Mouse (Mus musculus) MEL (cell line): ENCODE results near the gene 3110082I17Rik. TPM values are rescaled to one million over a fixed set of nuclear protein-coding genes. Genes with fewer than 3 reads are reported as not detected.

ENCODE experiments used
- DNase-seq: peaks from one replicate; pipeline ENCODE4 v3.0.0; 2011; ENCODE audit warnings: low read depth, low spot score
- H3K27ac ChIP-seq: 2 replicates; pipeline ENCODE4 v1.5.1; 2012; ENCODE audit warnings: low read depth, mild to moderate bottlenecking, control low read depth, low read length, moderate library complexity; ENCODE audit not compliant: control insufficient read depth
- H3K27me3 ChIP-seq, 2 experiments: fragments of 150-350 bp in 1 of 2; sonication (generic) in 1 of 2; 2 replicates each; pipeline ENCODE4 v1.6.1; 2012; ENCODE audit warnings: low read length in 2 of 2, mild to moderate bottlenecking in 2 of 2, improper control_type of control experiment in 1 of 2, moderate library complexity in 1 of 2; ENCODE audit not compliant: insufficient read depth in 2 of 2, control insufficient read depth in 1 of 2
- H3K36me3 ChIP-seq, 2 experiments: 2 replicates each; pipeline ENCODE4 v1.6.1; 2012 to 2014; ENCODE audit warnings: low read length in 2 of 2, improper control_type of control experiment in 1 of 2, inconsistent platforms in 1 of 2, mild to moderate bottlenecking in 1 of 2; ENCODE audit not compliant: insufficient read depth in 2 of 2, control insufficient read depth in 1 of 2
- H3K4me1 ChIP-seq, 2 experiments: fragments of 150-350 bp in 1 of 2; sonication (generic) in 1 of 2; 2 replicates each; pipeline ENCODE4 v1.6.1; 2012; ENCODE audit warnings: low read length in 2 of 2, improper control_type of control experiment in 1 of 2, mild to moderate bottlenecking in 1 of 2; ENCODE audit not compliant: insufficient read depth in 2 of 2, control insufficient read depth in 1 of 2
- H3K4me3 ChIP-seq, 2 experiments: fragments of 150-350 bp in 1 of 2; sonication (generic) in 1 of 2; 2 replicates each; pipeline ENCODE4 v1.5.1; 2012; ENCODE audit warnings: low read depth in 2 of 2, low read length in 2 of 2, mild to moderate bottlenecking in 2 of 2, moderate library complexity in 2 of 2, control low read depth in 1 of 2, improper control_type of control experiment in 1 of 2; ENCODE audit not compliant: control insufficient read depth in 1 of 2, insufficient read depth in 1 of 2
- H3K79me2 ChIP-seq: 2 replicates; pipeline ENCODE4 v1.6.1; 2012; ENCODE audit warnings: mild to moderate bottlenecking, low read length, moderate library complexity; ENCODE audit not compliant: control insufficient read depth, poor library complexity, insufficient read depth
- H3K9ac ChIP-seq: 2 replicates; pipeline ENCODE4 v1.6.1; 2012; ENCODE audit warnings: low read depth, mild to moderate bottlenecking, control low read depth, low read length, moderate library complexity; ENCODE audit not compliant: control insufficient read depth, poor library complexity, severe bottlenecking
- H3K9me3 ChIP-seq: fragments of 150-350 bp; sonication (generic); replicated peaks from 2 replicates; pipeline ENCODE4 v1.6.1; 2012; ENCODE audit warnings: mild to moderate bottlenecking, low read length, improper control_type of control experiment, moderate library complexity; ENCODE audit not compliant: insufficient read depth
- ETS1 ChIP-seq: IDR thresholded peaks from 2 replicates; pipeline ENCODE4 v1.6.1; 2012; ENCODE audit warnings: low read depth, mild to moderate bottlenecking, inconsistent platforms, low read length, improper control_type of control experiment, moderate library complexity
- GABPA ChIP-seq: IDR thresholded peaks from 2 replicates; pipeline ENCODE4 v1.6.1; 2012; ENCODE audit warnings: low read depth, mild to moderate bottlenecking, inconsistent platforms, low read length, improper control_type of control experiment, moderate library complexity
- HCFC1 ChIP-seq: IDR thresholded peaks from 2 replicates; pipeline ENCODE4 v1.6.1; 2012; ENCODE audit warnings: low read depth, mild to moderate bottlenecking, inconsistent platforms, low read length, improper control_type of control experiment, moderate library complexity
- MAZ ChIP-seq: IDR thresholded peaks from 2 replicates; pipeline ENCODE4 v1.6.1; 2012; ENCODE audit warnings: low read depth, mild to moderate bottlenecking, inconsistent platforms, low read length, improper control_type of control experiment
- MYB ChIP-seq: IDR thresholded peaks from 2 replicates; pipeline ENCODE4 v1.6.1; 2011; ENCODE audit warnings: mild to moderate bottlenecking, low read depth, low read length, improper control_type of control experiment
- POLR2AphosphoS5 ChIP-seq: IDR thresholded peaks from 2 replicates; pipeline ENCODE4 v1.6.1; 2012; ENCODE audit warnings: low read depth, borderline replicate concordance, mild to moderate bottlenecking, inconsistent platforms, low read length, moderate library complexity, mixed read lengths
- RAD21 ChIP-seq: IDR thresholded peaks from 2 replicates; pipeline ENCODE4 v1.6.1; 2011; ENCODE audit warnings: mild to moderate bottlenecking, low read depth, low read length, improper control_type of control experiment
- RCOR1 ChIP-seq: IDR thresholded peaks from 2 replicates; pipeline ENCODE4 v1.6.1; 2012; ENCODE audit warnings: low read depth, mild to moderate bottlenecking, inconsistent platforms, low read length, improper control_type of control experiment
- SIN3A ChIP-seq: IDR thresholded peaks from 2 replicates; pipeline ENCODE4 v1.6.1; 2012; ENCODE audit warnings: low read length, improper control_type of control experiment, inconsistent platforms
- SMC3 ChIP-seq: IDR thresholded peaks from 2 replicates; pipeline ENCODE4 v1.6.1; 2011; ENCODE audit warnings: low read depth, low read length, improper control_type of control experiment
- TCF12 ChIP-seq: IDR thresholded peaks from 2 replicates; pipeline ENCODE4 v1.6.1; 2014; ENCODE audit warnings: low read depth, mild to moderate bottlenecking, inconsistent platforms, low read length, improper control_type of control experiment, moderate library complexity
- USF2 ChIP-seq, 2 experiments: IDR thresholded peaks; 2 replicates each; pipeline ENCODE4 v1.6.1; 2011 to 2012; ENCODE audit warnings: improper control_type of control experiment in 2 of 2, low read length in 2 of 2, borderline replicate concordance in 1 of 2, inconsistent platforms in 1 of 2, low read depth in 1 of 2, mild to moderate bottlenecking in 1 of 2; ENCODE audit not compliant: insufficient read depth in 1 of 2
- ZMIZ1 ChIP-seq: IDR thresholded peaks from 2 replicates; pipeline ENCODE4 v1.6.1; 2012; ENCODE audit warnings: low read depth, mild to moderate bottlenecking, inconsistent platforms, low read length, improper control_type of control experiment, moderate library complexity
- polyA plus RNA-seq, 2 experiments: library from polyadenylated mRNA; stranded (reverse) in 1 of 2; unstranded in 1 of 2; fragments of >175 nt in 1 of 2; fragments of >200 nt in 1 of 2; gene quantifications; 2 replicates each; pipeline versions ENCODE4 v1.2.1 to v1.2.4; 2012; ENCODE audit warnings: low replicate concordance in 2 of 2, low read depth in 1 of 2; ENCODE audit not compliant: insufficient read length in 2 of 2, insufficient read depth in 1 of 2, missing spikeins in 1 of 2
- total RNA-seq: library from RNA; depleted of rRNA; stranded (reverse); fragments of 300-350 nt; gene quantifications from 2 replicates; pipeline ENCODE4 v1.2.3, GENCODE M21; 2012

3110082I17Rik gene
- total and polyA plus RNA-seq, 3 experiments: 58.1 to 79.5 TPM; not detected in 1

DNA sequence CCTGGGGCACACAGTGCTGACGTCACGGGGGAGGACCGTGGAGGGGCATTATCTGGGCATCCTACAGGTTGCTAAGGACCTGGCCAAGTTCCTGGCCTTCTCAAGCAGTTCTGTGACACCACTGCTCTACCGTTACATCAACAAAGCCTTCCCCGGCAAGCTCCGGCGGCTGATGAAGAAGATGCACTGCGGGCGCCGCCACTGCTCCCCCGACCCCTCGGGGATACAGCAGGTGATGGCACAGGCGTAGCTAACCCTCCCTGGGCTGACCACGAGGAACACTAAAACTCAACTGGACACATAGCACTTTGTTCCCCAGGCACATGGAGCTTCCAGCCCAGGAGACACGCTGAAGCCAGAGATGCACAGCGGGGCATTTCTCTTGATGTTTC, 67.1 kb downstream of the 3110082I17Rik start:
- H3K36me3 ChIP-seq: peaks cover 0 to 21% of the 10 kb centered on the region in 2 experiments; a peak in 2 of 4 replicates
- peaks cover 20 to 36% of the 10 kb centered on the region in 2 experiments for H3K4me1 ChIP-seq
- no peaks in the 10 kb centered on the region for H3K9me3 ChIP-seq
- no peak for DNase-seq
- no peak overlapping the region for H3K27ac ChIP-seq
- H3K4me3 ChIP-seq: no peak overlapping the region
- peaks cover 5% of the 10 kb centered on the region; the same call in 1 of the 2 replicates for H3K79me2 ChIP-seq
- TF ChIP-seq USF2 (IDR thresholded peaks at IDR 0.05; ENCODE audit: borderline replicate concordance in 1 of 2, insufficient read depth in 1 of 2, low read depth in 1 of 2, low read length in 2 of 2): no peak
- TF ChIP-seq ETS1: no peak
- TF ChIP-seq RAD21: no peak
- no peak for TF ChIP-seq MAZ
- TF ChIP-seq GABPA: no peak
- TF ChIP-seq POLR2AphosphoS5: no peak
- TF ChIP-seq SIN3A: no peak
- no peak for TF ChIP-seq HCFC1
- no peak for TF ChIP-seq SMC3
- TF ChIP-seq RCOR1: no peak
- TF ChIP-seq MYB: no peak
- TF ChIP-seq TCF12: no peak
- no peak overlapping the region for H3K9ac ChIP-seq
- H3K27me3 ChIP-seq: no peaks in the 10 kb centered on the region

DNA sequence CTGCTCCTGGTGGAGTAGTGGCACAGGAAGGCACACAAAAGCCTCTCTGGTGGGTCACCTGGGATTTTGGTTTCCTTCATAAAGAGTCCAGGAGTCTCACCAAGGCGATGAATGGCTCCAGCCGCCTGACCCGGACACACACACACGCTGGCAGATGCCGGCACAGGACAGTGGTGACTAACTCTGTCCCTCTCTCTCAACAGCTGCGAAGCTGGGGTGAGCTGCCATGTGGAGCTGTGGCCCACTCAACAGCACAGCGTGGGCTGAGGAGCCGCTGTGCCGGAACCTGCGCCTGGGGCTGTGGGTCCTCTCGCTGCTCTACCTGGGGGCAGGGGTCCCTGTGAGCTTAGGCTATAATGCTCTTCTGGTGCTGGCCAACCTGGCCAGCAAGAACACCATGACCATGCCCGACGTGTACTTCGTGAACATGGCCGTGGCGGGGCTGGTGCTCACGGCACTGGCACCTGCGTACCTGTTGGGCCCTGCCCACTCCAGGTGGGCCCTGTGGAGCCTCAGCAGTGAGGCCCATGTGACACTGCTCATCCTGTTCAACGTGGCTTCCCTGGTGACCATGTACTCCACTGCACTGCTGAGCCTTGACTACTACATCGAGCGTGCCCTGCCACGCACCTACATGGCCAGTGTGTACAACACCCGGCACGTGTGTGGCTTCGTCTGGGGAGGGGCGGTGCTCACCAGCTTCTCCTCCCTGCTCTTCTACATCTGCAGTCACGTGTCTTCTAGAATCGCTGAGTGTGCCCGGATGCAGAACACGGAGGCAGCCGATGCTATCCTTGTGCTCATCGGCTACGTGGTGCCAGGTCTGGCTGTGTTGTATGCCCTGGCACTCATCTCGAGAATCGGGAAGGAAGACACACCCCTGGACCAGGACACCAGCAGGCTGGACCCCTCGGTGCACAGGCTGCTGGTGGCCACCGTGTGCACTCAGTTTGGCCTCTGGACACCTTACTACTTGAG, 67.8 kb downstream of the 3110082I17Rik start:
- TF ChIP-seq RAD21 (no peak), POLR2AphosphoS5 (0 out of 2 replicates have a peak, but pooled peaks have one; percentile 17), ZMIZ1 (no peak)
- no peak for DNase-seq
- Histone ChIP-seq H3K79me2 (peaks cover 5% of the 10 kb centered on the region), H3K4me1 (peaks cover 27 to 37% of the 10 kb centered on the region in 2 experiments), H3K9ac (no peak overlapping the region), H3K9me3 (no peaks in the 10 kb centered on the region), H3K4me3 (no peak overlapping the region), H3K27me3 (no peaks in the 10 kb centered on the region), H3K36me3 (peaks cover 0 to 28% of the 10 kb centered on the region in 2 experiments; a peak in 2 of 4 replicates), H3K27ac (no peak overlapping the region)
